Comparison of ENCODE assay signal across 25 mouse cellular contexts in the genomic region with DNA sequence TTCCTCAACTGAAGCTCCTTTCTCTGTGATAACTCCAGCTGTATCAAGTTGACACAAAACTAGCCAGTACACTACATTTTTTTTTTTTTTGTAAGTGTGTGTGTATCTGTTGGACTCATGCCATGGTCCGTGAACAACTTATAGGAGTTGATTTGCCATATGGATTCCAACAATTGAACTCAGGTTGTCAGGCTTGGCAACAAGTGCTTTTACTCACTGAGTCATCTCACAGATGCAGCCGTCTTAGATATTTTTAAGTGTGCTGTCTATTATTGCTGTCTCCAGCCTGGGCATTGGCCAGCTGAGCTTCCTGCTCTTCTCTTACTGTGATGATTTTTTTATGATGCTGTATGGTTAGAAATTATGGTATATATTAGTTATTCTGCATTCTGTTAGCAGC. TPM values are rescaled to one million over a fixed set of nuclear protein-coding genes. Genes with fewer than 3 reads are reported as not detected.
DNase-seq lines count a peak whose midpoint lies in the region; ATAC-seq lines count a peak whose summit lies in the region.
"Had no signal": no experiment of that assay in that cellular context is flagged by ENCODE, and none has a peak within 500 bp of the region (broad histone marks: within the 10 kb centered on the region; RNA-seq: fewer than 3 reads in every experiment).

No protein-coding gene starts in this region.

- H3K4me2 ChIP-seq in embryonic facial prominence, embryonic 14.5 days (ENCODE audit: low read depth, low read length): no peak overlapping the region
- H3K4me2 ChIP-seq in midbrain, embryonic 11.5 days: no peak overlapping the region
- H3K4me2 ChIP-seq in midbrain, embryonic 13.5 days (replicated peaks): no peak overlapping the region
- H3K4me2 ChIP-seq: embryonic facial prominence, embryonic 12.5 days; embryonic facial prominence, embryonic 15.5 days; forebrain, embryonic 12.5 days had no signal

- H3K9me3 ChIP-seq in embryonic facial prominence, embryonic 14.5 days (ENCODE audit: control insufficient read depth, low read length): no peaks in the 10 kb centered on the region
- H3K9me3 ChIP-seq in embryonic facial prominence, embryonic 10.5 days: no peaks in the 10 kb centered on the region
- no peaks in the 10 kb centered on the region for H3K9me3 ChIP-seq in midbrain, embryonic 11.5 days (ENCODE audit: control insufficient read depth, low read length)
- H3K9me3 ChIP-seq in midbrain, embryonic 13.5 days: no peaks in the 10 kb centered on the region
- H3K9me3 ChIP-seq: embryonic facial prominence, embryonic 12.5 days; embryonic facial prominence, embryonic 15.5 days; forebrain, embryonic 10.5 days; forebrain, embryonic 12.5 days had no signal

- H3K4me1 ChIP-seq in embryonic facial prominence, embryonic 14.5 days (ENCODE audit: control insufficient read depth, insufficient read depth, low read length): peaks cover 3% of the 10 kb centered on the region; the same call in 1 of the 2 replicates
- no peaks in the 10 kb centered on the region for H3K4me1 ChIP-seq in embryonic facial prominence, embryonic 10.5 days
- H3K4me1 ChIP-seq in midbrain, embryonic 11.5 days (ENCODE audit: control insufficient read depth, insufficient read depth, low read length): no peaks in the 10 kb centered on the region
- peaks cover 10% of the 10 kb centered on the region for H3K4me1 ChIP-seq in midbrain, embryonic 13.5 days (replicated peaks)
- H3K4me1 ChIP-seq: embryonic facial prominence, embryonic 12.5 days; forebrain, embryonic 10.5 days had no signal

- no peak overlapping the region for H3K9ac ChIP-seq in embryonic facial prominence, embryonic 14.5 days (ENCODE audit: low read depth, low read length)
- no peak overlapping the region for H3K9ac ChIP-seq in midbrain, embryonic 11.5 days (ENCODE audit: low read length)
- no peak overlapping the region for H3K9ac ChIP-seq in midbrain, embryonic 13.5 days (replicated peaks)
- H3K9ac ChIP-seq: embryonic facial prominence, embryonic 12.5 days; embryonic facial prominence, embryonic 15.5 days; forebrain, embryonic 12.5 days had no signal

- peak; percentile 20 for DNase-seq in embryonic facial prominence, embryonic 14.5 days (ENCODE audit: low spot score)
- DNase-seq in embryonic facial prominence, embryonic 10.5 days (ENCODE audit: low spot score): no peak
- DNase-seq in midbrain, embryonic 11.5 days (ENCODE audit: low spot score, missing footprints): peak; percentile 10
- peak; percentile 66 for DNase-seq in NIH3T3 (ENCODE audit: low read depth)
- peak; percentile 47 for DNase-seq in brain, adult 2 months (ENCODE audit: low read depth, low spot score)
- DNase-seq in right cerebral cortex, postnatal 25 days: no peak
- DNase-seq in left cerebral cortex, adult 11 months (ENCODE audit: low spot score): no peak
- DNase-seq: adrenal gland, adult 2 months; adrenal gland, postnatal 10 days; adrenal gland, postnatal 25 days; cerebellum, adult 11 months; cerebellum, adult 18-20 months; cerebellum, adult 8-10 months; cerebellum, adult 9-11 months; cerebellum, postnatal 14 days; cerebellum, postnatal 36 days; embryo, embryonic 11 days had no signal

- H3K27me3 ChIP-seq in embryonic facial prominence, embryonic 14.5 days (replicated peaks; ENCODE audit: control insufficient read depth, insufficient read depth, low read length): no peaks in the 10 kb centered on the region
- no peaks in the 10 kb centered on the region for H3K27me3 ChIP-seq in embryonic facial prominence, embryonic 10.5 days (replicated peaks; ENCODE audit: low read depth, poor library complexity, severe bottlenecking)
- no peaks in the 10 kb centered on the region for H3K27me3 ChIP-seq in midbrain, embryonic 11.5 days (ENCODE audit: control insufficient read depth, insufficient read depth, low read length)
- no peaks in the 10 kb centered on the region for H3K27me3 ChIP-seq in midbrain, embryonic 13.5 days
- H3K27me3 ChIP-seq: embryonic facial prominence, embryonic 12.5 days; embryonic facial prominence, embryonic 15.5 days; forebrain, embryonic 12.5 days had no signal

- H3K36me3 ChIP-seq in embryonic facial prominence, embryonic 14.5 days (ENCODE audit: control insufficient read depth, insufficient read depth, low read length): peaks cover 31% of the 10 kb centered on the region; the same call in 1 of the 2 replicates
- peaks cover 36% of the 10 kb centered on the region for H3K36me3 ChIP-seq in embryonic facial prominence, embryonic 10.5 days (replicated peaks)
- 0 out of 2 replicates have a peak, but pooled peaks cover 2% of the 10 kb centered on the region for H3K36me3 ChIP-seq in midbrain, embryonic 11.5 days (ENCODE audit: control insufficient read depth, insufficient read depth, low read length)
- H3K36me3 ChIP-seq in midbrain, embryonic 13.5 days: no peaks in the 10 kb centered on the region

- WGBS in embryonic facial prominence, embryonic 14.5 days: 76% methylated on average over 2 of the region's 2 CpGs
- 92% methylated on average over 2 of the region's 2 CpGs for WGBS in embryonic facial prominence, embryonic 10.5 days
- WGBS in midbrain, embryonic 11.5 days: 94% methylated on average over 2 of the region's 2 CpGs
- 92% methylated on average over 2 of the region's 2 CpGs for WGBS in midbrain, embryonic 13.5 days

- no peak overlapping the region for H3K27ac ChIP-seq in embryonic facial prominence, embryonic 14.5 days (replicated peaks; ENCODE audit: low read depth, low read length)
- no peak overlapping the region for H3K27ac ChIP-seq in embryonic facial prominence, embryonic 10.5 days (replicated peaks)
- H3K27ac ChIP-seq in midbrain, embryonic 11.5 days (ENCODE audit: low read depth, low read length): no peak overlapping the region
- no peak overlapping the region for H3K27ac ChIP-seq in midbrain, embryonic 13.5 days
- H3K27ac ChIP-seq: embryonic facial prominence, embryonic 12.5 days; embryonic facial prominence, embryonic 15.5 days; forebrain, embryonic 10.5 days; forebrain, embryonic 12.5 days had no signal

- no peak overlapping the region for H3K4me3 ChIP-seq in embryonic facial prominence, embryonic 14.5 days (ENCODE audit: low read depth, low read length)
- no peak overlapping the region for H3K4me3 ChIP-seq in embryonic facial prominence, embryonic 10.5 days
- H3K4me3 ChIP-seq in midbrain, embryonic 11.5 days (ENCODE audit: low read depth, low read length): no peak overlapping the region
- H3K4me3 ChIP-seq in midbrain, embryonic 13.5 days (replicated peaks): no peak overlapping the region
- H3K4me3 ChIP-seq: embryonic facial prominence, embryonic 12.5 days; embryonic facial prominence, embryonic 15.5 days; erythroblast, embryonic 14.5 days; forebrain, embryonic 10.5 days; forebrain, embryonic 12.5 days had no signal

- ATAC-seq in embryonic facial prominence, embryonic 14.5 days (ENCODE audit: low read depth): no peak
- no peak for ATAC-seq in midbrain, embryonic 11.5 days (ENCODE audit: low FRiP score)
- ATAC-seq in midbrain, embryonic 13.5 days: no peak
- ATAC-seq: forebrain, embryonic 14.5 days; forebrain, embryonic 16.5 days had no signal

RNA-seq across cellular contexts. Expression of gene Fam193a, which starts 44.2 kb away (rescaled TPM):
- 15.2 and 15.7 TPM in 2 replicates for polyA plus RNA-seq in embryonic facial prominence, embryonic 14.5 days (2014; fragmentation: Nextera tagmentation; extraction: Ambion mirVana)
- polyA plus RNA-seq in embryonic facial prominence, embryonic 10.5 days (2016; fragmentation: Nextera tagmentation; extraction: Ambion mirVana): 12.1 and 13.8 TPM in 2 replicates
- 14.4 and 15.3 TPM in 2 replicates for polyA plus RNA-seq in midbrain, embryonic 11.5 days (2014; fragmentation: Nextera tagmentation; extraction: Ambion mirVana)
- polyA plus RNA-seq in midbrain, embryonic 13.5 days (2015; fragmentation: Nextera tagmentation; extraction: Ambion mirVana): 19.8 and 20.6 TPM in 2 replicates

Comparison
In these comparisons a context has a peak if more than half of its experiments do, and no peak if none do; other contexts are left out.
1. DNase-seq: peak in embryonic facial prominence, embryonic 14.5 days (single experiment), midbrain, embryonic 11.5 days (single experiment), NIH3T3 (single experiment) and brain, adult 2 months (single experiment); none in embryonic facial prominence, embryonic 10.5 days (single experiment), right cerebral cortex, postnatal 25 days (single experiment) and left cerebral cortex, adult 11 months (single experiment).